Mouse (Mus musculus) stomach, postnatal 0 days (tissue): ENCODE data around the gene Cfap299. TPM values are rescaled to one million over a fixed set of nuclear protein-coding genes. Genes with fewer than 3 reads are reported as not detected.

Experiments used
- ATAC-seq: fragments of 200-750 bp; cut with Nextera tagmentation; 2 replicates; pipeline ENCODE4 v1.8.0; 2017; ENCODE audit not compliant: low FRiP score, low TSS enrichment
- DNase-seq: peaks from one replicate; pipeline ENCODE4 v3.0.0-alpha.2; 2016; ENCODE audit warnings: low spot score
- H3K27ac ChIP-seq: fragments of 300-500 bp; sonication (generic); replicated peaks from 2 replicates; pipeline ENCODE4 v1.5.1; 2014; ENCODE audit warnings: mild to moderate bottlenecking, control low read depth
- H3K27me3 ChIP-seq: fragments of 300-500 bp; sonication (generic); 2 replicates; pipeline ENCODE4 v1.6.1; 2014; ENCODE audit warnings: low read length; ENCODE audit not compliant: control insufficient read depth, insufficient read depth
- H3K36me3 ChIP-seq: fragments of 300-500 bp; sonication (generic); 2 replicates; pipeline ENCODE4 v1.6.1; 2014; ENCODE audit warnings: low read length, mixed read lengths; ENCODE audit not compliant: control insufficient read depth, insufficient read depth
- H3K4me1 ChIP-seq: fragments of 300-500 bp; sonication (generic); replicated peaks from 2 replicates; pipeline ENCODE4 v1.6.1; 2014; ENCODE audit warnings: antibody characterized with exemption; ENCODE audit not compliant: control insufficient read depth, insufficient read depth
- H3K4me2 ChIP-seq: fragments of 300-500 bp; sonication (generic); replicated peaks from 2 replicates; pipeline ENCODE4 v1.6.1; 2014; ENCODE audit warnings: low read depth, mild to moderate bottlenecking, control low read depth, moderate library complexity
- H3K4me3 ChIP-seq: fragments of 300-500 bp; sonication (generic); 2 replicates; pipeline ENCODE4 v1.5.1; 2014; ENCODE audit warnings: low read depth, low read length, control low read depth
- H3K9ac ChIP-seq: fragments of 300-500 bp; sonication (generic); 2 replicates; pipeline ENCODE4 v1.6.1; 2014; ENCODE audit warnings: mild to moderate bottlenecking, low read length, control low read depth, mixed read lengths
- H3K9me3 ChIP-seq: fragments of 300-500 bp; sonication (generic); 2 replicates; pipeline ENCODE4 v1.6.1; 2016; ENCODE audit warnings: low read length; ENCODE audit not compliant: control insufficient read depth
- CTCF ChIP-seq: IDR thresholded peaks from 2 replicates; pipeline ENCODE4 v1.5.1; 2016; ENCODE audit warnings: antibody characterized with exemption, low read depth, mild to moderate bottlenecking, moderate library complexity
- EP300 ChIP-seq: optimal IDR thresholded peaks from 2 replicates; pipeline ENCODE3; 2016; ENCODE audit warnings: antibody characterized with exemption
- WGBS: fragments of 180-500 bp; shearing (Covaris S2); extraction: QIAGEN DNeasy Blood & Tissue Kit; methylation state at CpG from one replicate; pipeline ENCODE4 v1.1.7; 2014; 5-methylcytosine and 5-hydroxymethylcytosine counted together
- polyA plus RNA-seq: library from polyadenylated mRNA; unstranded; fragments of >200 nt; fragmentation: Nextera tagmentation; extraction: Ambion mirVana; gene quantifications from 2 replicates; pipeline ENCODE4 v1.2.1, GENCODE M21; 2015

The Cfap299 gene
- polyA plus RNA-seq, 1 experiment from 2014 or later, result 0.18 TPM

DNA sequence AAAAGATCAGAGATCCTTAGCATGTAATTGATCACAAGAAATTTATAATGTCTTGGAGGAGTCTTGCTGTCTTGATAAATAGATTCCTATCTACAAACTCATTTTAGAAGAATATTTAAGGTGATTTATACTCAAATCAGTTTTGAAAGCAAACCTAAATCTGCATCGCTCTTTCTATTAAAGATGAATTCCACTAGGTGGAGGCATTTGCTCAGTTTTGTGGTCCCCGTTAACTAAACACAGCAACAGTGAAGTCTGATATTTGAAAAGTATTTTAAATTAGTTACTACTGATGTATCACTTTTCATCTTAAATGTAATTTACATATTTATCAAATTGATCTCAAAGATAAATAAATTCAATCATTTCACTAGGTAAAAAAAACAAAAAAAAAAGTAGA, 15.5 kb downstream of the Cfap299 start:
- DNase-seq (no peak), ATAC-seq (no peak)
- H3K9ac ChIP-seq, result no peak overlapping the region
- H3K4me1 ChIP-seq, result no peaks in the 10 kb centered on the region
- H3K9me3 ChIP-seq, result no peaks in the 10 kb centered on the region
- H3K4me2 ChIP-seq, result no peak overlapping the region
- WGBS, result 54% methylated on average over 2 of the region's 2 CpGs
- TF ChIP-seq EP300, result no peak
- TF ChIP-seq CTCF, result peak; percentile 70
- no peaks in the 10 kb centered on the region for H3K36me3 ChIP-seq
- H3K27me3 ChIP-seq, result no peaks in the 10 kb centered on the region
- no peak overlapping the region for H3K4me3 ChIP-seq
- H3K27ac ChIP-seq, result no peak overlapping the region

DNA sequence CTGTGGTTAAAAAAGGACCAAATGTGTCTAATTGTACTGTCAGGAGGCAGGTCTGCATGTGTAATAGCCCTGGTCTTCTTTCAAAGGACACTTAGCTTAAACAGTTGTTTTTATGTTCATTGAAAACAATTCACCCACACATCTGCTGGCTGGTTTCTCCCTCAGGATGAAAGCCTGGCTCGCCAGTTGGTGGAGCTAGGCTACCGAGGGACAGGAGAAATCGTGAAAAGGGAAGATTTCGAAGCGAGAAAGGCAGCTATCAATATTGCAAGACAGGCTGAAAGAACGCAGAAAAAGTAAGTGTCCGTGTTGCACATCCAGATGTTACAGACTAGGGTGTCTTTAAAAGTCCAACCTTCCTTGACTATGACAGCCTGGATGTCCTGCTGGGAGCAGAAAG, 17.0 kb downstream of the Cfap299 start:
- no peaks in the 10 kb centered on the region for H3K27me3 ChIP-seq
- WGBS, result 70% methylated on average over 7 of the region's 7 CpGs
- no peaks in the 10 kb centered on the region for H3K9me3 ChIP-seq
- H3K4me3 ChIP-seq, result no peak overlapping the region
- no peaks in the 10 kb centered on the region for H3K36me3 ChIP-seq
- H3K9ac ChIP-seq, result no peak overlapping the region
- no peak overlapping the region for H3K4me2 ChIP-seq
- ATAC-seq (no peak), DNase-seq (no peak)
- no peaks in the 10 kb centered on the region for H3K4me1 ChIP-seq
- TF ChIP-seq EP300 (no peak), CTCF (peak; percentile 52)
- H3K27ac ChIP-seq, result no peak overlapping the region

DNA sequence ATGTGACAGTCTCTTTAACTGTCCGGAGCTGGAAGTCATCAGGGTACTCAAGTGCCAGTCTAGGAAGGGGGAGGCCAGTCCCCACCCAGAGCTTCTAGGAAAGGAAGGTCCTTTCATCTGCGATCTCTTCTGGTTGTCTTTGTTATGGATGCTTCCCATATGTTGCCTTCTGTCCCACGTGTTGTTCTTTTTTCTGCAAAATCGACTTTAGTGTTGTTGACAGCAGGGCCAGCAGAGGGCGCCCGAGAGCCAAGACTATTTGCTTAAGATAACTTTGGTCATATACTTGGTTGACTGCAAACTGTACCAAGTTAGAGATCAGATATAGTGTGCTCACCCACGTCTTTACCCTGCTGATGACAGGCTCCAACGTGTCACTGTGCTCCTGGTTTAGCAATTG, 19.5 kb downstream of the Cfap299 start:
- no peak for ATAC-seq

GRCm38 (mm10) chr5:98359912-98360311, 30.8 kb downstream of the Cfap299 start:
- H3K36me3 ChIP-seq, result no peaks in the 10 kb centered on the region
- H3K4me1 ChIP-seq, result no peaks in the 10 kb centered on the region
- H3K9ac ChIP-seq, result no peak overlapping the region
- H3K27me3 ChIP-seq, result no peaks in the 10 kb centered on the region
- H3K9me3 ChIP-seq, result no peaks in the 10 kb centered on the region
- ATAC-seq, result no peak
- TF ChIP-seq EP300, result no peak
- TF ChIP-seq CTCF, result no peak
- 88% methylated on average over 7 of the region's 7 CpGs for WGBS
- no peak overlapping the region for H3K4me3 ChIP-seq
- H3K4me2 ChIP-seq, result no peak overlapping the region
- H3K27ac ChIP-seq, result no peak overlapping the region
- no peak for DNase-seq

More for the DNA sequence above, 19.5 kb downstream of the Cfap299 start:
- Histone ChIP-seq H3K4me3 (no peak overlapping the region), H3K4me1 (no peaks in the 10 kb centered on the region), H3K27me3 (no peaks in the 10 kb centered on the region), H3K9me3 (no peaks in the 10 kb centered on the region), H3K4me2 (no peak overlapping the region), H3K27ac (no peak overlapping the region), H3K36me3 (no peaks in the 10 kb centered on the region), H3K9ac (no peak overlapping the region)
- 7% methylated on average over 8 of the region's 8 CpGs for WGBS
- peak; percentile 78 for DNase-seq
- TF ChIP-seq EP300, result no peak
- peak; percentile 98 for TF ChIP-seq CTCF

- no peak overlapping the region for H3K27ac ChIP-seq
- no peaks in the 10 kb centered on the region for H3K4me1 ChIP-seq
- H3K4me3 ChIP-seq, result no peak overlapping the region
- no peak for DNase-seq
- 62% methylated on average over 5 of the region's 5 CpGs for WGBS
- no peak for TF ChIP-seq EP300
- no peak for TF ChIP-seq CTCF
- no peak for ATAC-seq
- H3K9ac ChIP-seq, result no peak overlapping the region
- no peaks in the 10 kb centered on the region for H3K9me3 ChIP-seq
- no peak overlapping the region for H3K4me2 ChIP-seq
- H3K27me3 ChIP-seq, result no peaks in the 10 kb centered on the region
- no peaks in the 10 kb centered on the region for H3K36me3 ChIP-seq
Observed at GRCm38 (mm10) chr5:98360792-98361419, 31.8 kb downstream of the Cfap299 start.

- ATAC-seq, result no peak
- no peak overlapping the region for H3K4me2 ChIP-seq
- H3K36me3 ChIP-seq, result no peaks in the 10 kb centered on the region
- no peak overlapping the region for H3K27ac ChIP-seq
- no peaks in the 10 kb centered on the region for H3K9me3 ChIP-seq
- DNase-seq, result no peak
- 63% methylated on average over 8 of the region's 8 CpGs for WGBS
- no peaks in the 10 kb centered on the region for H3K4me1 ChIP-seq
- H3K9ac ChIP-seq, result no peak overlapping the region
- no peaks in the 10 kb centered on the region for H3K27me3 ChIP-seq
- no peak overlapping the region for H3K4me3 ChIP-seq
- TF ChIP-seq CTCF (peak; percentile 51), EP300 (no peak)
Observed at GRCm38 (mm10) chr5:98363428-98363827, 34.3 kb downstream of the Cfap299 start.
